Mouse (Mus musculus) MEL (cell line): ENCODE data around the gene 6430628N08Rik. TPM values are rescaled to one million over a fixed set of nuclear protein-coding genes. Genes with fewer than 3 reads are reported as not detected.

ENCODE experiments used
- DNase-seq: peaks from one replicate; pipeline ENCODE4 v3.0.0; 2011; ENCODE audit warnings: low read depth, low spot score
- H3K27ac ChIP-seq: 2 replicates; pipeline ENCODE4 v1.5.1; 2012; ENCODE audit warnings: low read depth, mild to moderate bottlenecking, control low read depth, low read length, moderate library complexity; ENCODE audit not compliant: control insufficient read depth
- H3K27me3 ChIP-seq, 2 experiments: fragments of 150-350 bp in 1 of 2; sonication (generic) in 1 of 2; 2 replicates each; pipeline ENCODE4 v1.6.1; 2012; ENCODE audit warnings: low read length in 2 of 2, mild to moderate bottlenecking in 2 of 2, improper control_type of control experiment in 1 of 2, moderate library complexity in 1 of 2; ENCODE audit not compliant: insufficient read depth in 2 of 2, control insufficient read depth in 1 of 2
- H3K36me3 ChIP-seq, 2 experiments: 2 replicates each; pipeline ENCODE4 v1.6.1; 2012 to 2014; ENCODE audit warnings: low read length in 2 of 2, improper control_type of control experiment in 1 of 2, inconsistent platforms in 1 of 2, mild to moderate bottlenecking in 1 of 2; ENCODE audit not compliant: insufficient read depth in 2 of 2, control insufficient read depth in 1 of 2
- H3K4me1 ChIP-seq, 2 experiments: fragments of 150-350 bp in 1 of 2; sonication (generic) in 1 of 2; 2 replicates each; pipeline ENCODE4 v1.6.1; 2012; ENCODE audit warnings: low read length in 2 of 2, improper control_type of control experiment in 1 of 2, mild to moderate bottlenecking in 1 of 2; ENCODE audit not compliant: insufficient read depth in 2 of 2, control insufficient read depth in 1 of 2
- H3K4me3 ChIP-seq, 2 experiments: fragments of 150-350 bp in 1 of 2; sonication (generic) in 1 of 2; 2 replicates each; pipeline ENCODE4 v1.5.1; 2012; ENCODE audit warnings: low read depth in 2 of 2, low read length in 2 of 2, mild to moderate bottlenecking in 2 of 2, moderate library complexity in 2 of 2, control low read depth in 1 of 2, improper control_type of control experiment in 1 of 2; ENCODE audit not compliant: control insufficient read depth in 1 of 2, insufficient read depth in 1 of 2
- H3K79me2 ChIP-seq: 2 replicates; pipeline ENCODE4 v1.6.1; 2012; ENCODE audit warnings: mild to moderate bottlenecking, low read length, moderate library complexity; ENCODE audit not compliant: control insufficient read depth, poor library complexity, insufficient read depth
- H3K9ac ChIP-seq: 2 replicates; pipeline ENCODE4 v1.6.1; 2012; ENCODE audit warnings: low read depth, mild to moderate bottlenecking, control low read depth, low read length, moderate library complexity; ENCODE audit not compliant: control insufficient read depth, poor library complexity, severe bottlenecking
- H3K9me3 ChIP-seq: fragments of 150-350 bp; sonication (generic); replicated peaks from 2 replicates; pipeline ENCODE4 v1.6.1; 2012; ENCODE audit warnings: mild to moderate bottlenecking, low read length, improper control_type of control experiment, moderate library complexity; ENCODE audit not compliant: insufficient read depth
- CHD2 ChIP-seq: IDR thresholded peaks from 2 replicates; pipeline ENCODE4 v1.6.1; 2011; ENCODE audit warnings: low read length, improper control_type of control experiment
- E2F4 ChIP-seq: IDR thresholded peaks from 2 replicates; pipeline ENCODE4 v1.6.1; 2011; ENCODE audit warnings: low read depth, low read length, improper control_type of control experiment, borderline replicate concordance
- ETS1 ChIP-seq: IDR thresholded peaks from 2 replicates; pipeline ENCODE4 v1.6.1; 2012; ENCODE audit warnings: low read depth, mild to moderate bottlenecking, inconsistent platforms, low read length, improper control_type of control experiment, moderate library complexity
- GATA1 ChIP-seq: IDR thresholded peaks from 2 replicates; pipeline ENCODE4 v1.6.1; 2011; ENCODE audit warnings: low read depth, low read length, improper control_type of control experiment
- HCFC1 ChIP-seq: IDR thresholded peaks from 2 replicates; pipeline ENCODE4 v1.6.1; 2012; ENCODE audit warnings: low read depth, mild to moderate bottlenecking, inconsistent platforms, low read length, improper control_type of control experiment, moderate library complexity
- MAX ChIP-seq: IDR thresholded peaks from 2 replicates; pipeline ENCODE4 v1.6.1; 2011; ENCODE audit warnings: low read length, improper control_type of control experiment
- MEF2A ChIP-seq: IDR thresholded peaks from 2 replicates; pipeline ENCODE4 v1.6.1; 2014; ENCODE audit warnings: low read depth, mild to moderate bottlenecking, inconsistent platforms, low read length, improper control_type of control experiment; ENCODE audit not compliant: poor library complexity, insufficient replicate concordance, severe bottlenecking; ENCODE audit errors: extremely low read depth
- MYB ChIP-seq: IDR thresholded peaks from 2 replicates; pipeline ENCODE4 v1.6.1; 2011; ENCODE audit warnings: mild to moderate bottlenecking, low read depth, low read length, improper control_type of control experiment
- NRF1 ChIP-seq: IDR thresholded peaks from 2 replicates; pipeline ENCODE4 v1.6.1; 2014; ENCODE audit warnings: low read depth, mild to moderate bottlenecking, inconsistent platforms, low read length, improper control_type of control experiment, moderate library complexity; ENCODE audit not compliant: poor library complexity, insufficient read depth, severe bottlenecking
- POLR2A ChIP-seq, 2 experiments: IDR thresholded peaks; 2 replicates each; pipeline ENCODE4 v1.6.1; 2011 to 2012; ENCODE audit warnings: low read length in 2 of 2, mild to moderate bottlenecking in 2 of 2, control low read depth in 1 of 2, improper control_type of control experiment in 1 of 2, low read depth in 1 of 2, moderate library complexity in 1 of 2; ENCODE audit not compliant: control insufficient read depth in 1 of 2, insufficient read depth in 1 of 2, poor library complexity in 1 of 2
- POLR2AphosphoS2 ChIP-seq: IDR thresholded peaks from 2 replicates; pipeline ENCODE4 v1.6.1; 2011; ENCODE audit warnings: low read length, improper control_type of control experiment
- POLR2AphosphoS5 ChIP-seq: IDR thresholded peaks from 2 replicates; pipeline ENCODE4 v1.6.1; 2012; ENCODE audit warnings: low read depth, borderline replicate concordance, mild to moderate bottlenecking, inconsistent platforms, low read length, moderate library complexity, mixed read lengths
- RAD21 ChIP-seq: IDR thresholded peaks from 2 replicates; pipeline ENCODE4 v1.6.1; 2011; ENCODE audit warnings: mild to moderate bottlenecking, low read depth, low read length, improper control_type of control experiment
- SIN3A ChIP-seq: IDR thresholded peaks from 2 replicates; pipeline ENCODE4 v1.6.1; 2012; ENCODE audit warnings: low read length, improper control_type of control experiment, inconsistent platforms
- SMC3 ChIP-seq: IDR thresholded peaks from 2 replicates; pipeline ENCODE4 v1.6.1; 2011; ENCODE audit warnings: low read depth, low read length, improper control_type of control experiment
- TBP ChIP-seq: IDR thresholded peaks from 2 replicates; pipeline ENCODE4 v1.8.0; 2011; ENCODE audit warnings: low read depth, low read length, improper control_type of control experiment
- USF2 ChIP-seq, 2 experiments: IDR thresholded peaks; 2 replicates each; pipeline ENCODE4 v1.6.1; 2011 to 2012; ENCODE audit warnings: improper control_type of control experiment in 2 of 2, low read length in 2 of 2, borderline replicate concordance in 1 of 2, inconsistent platforms in 1 of 2, low read depth in 1 of 2, mild to moderate bottlenecking in 1 of 2; ENCODE audit not compliant: insufficient read depth in 1 of 2
- ZKSCAN1 ChIP-seq: IDR thresholded peaks from 2 replicates; pipeline ENCODE4 v1.6.1; 2012; ENCODE audit warnings: low read depth, mild to moderate bottlenecking, inconsistent platforms, low read length, improper control_type of control experiment, moderate library complexity
- polyA plus RNA-seq, 2 experiments: library from polyadenylated mRNA; stranded (reverse) in 1 of 2; unstranded in 1 of 2; fragments of >175 nt in 1 of 2; fragments of >200 nt in 1 of 2; gene quantifications; 2 replicates each; pipeline versions ENCODE4 v1.2.1 to v1.2.4; 2012; ENCODE audit warnings: low replicate concordance in 2 of 2, low read depth in 1 of 2; ENCODE audit not compliant: insufficient read length in 2 of 2, insufficient read depth in 1 of 2, missing spikeins in 1 of 2
- total RNA-seq: library from RNA; depleted of rRNA; stranded (reverse); fragments of 300-350 nt; gene quantifications from 2 replicates; pipeline ENCODE4 v1.2.3, GENCODE M21; 2012

Gene 6430628N08Rik
- total and polyA plus RNA-seq, 3 experiments, result not detected

DNA sequence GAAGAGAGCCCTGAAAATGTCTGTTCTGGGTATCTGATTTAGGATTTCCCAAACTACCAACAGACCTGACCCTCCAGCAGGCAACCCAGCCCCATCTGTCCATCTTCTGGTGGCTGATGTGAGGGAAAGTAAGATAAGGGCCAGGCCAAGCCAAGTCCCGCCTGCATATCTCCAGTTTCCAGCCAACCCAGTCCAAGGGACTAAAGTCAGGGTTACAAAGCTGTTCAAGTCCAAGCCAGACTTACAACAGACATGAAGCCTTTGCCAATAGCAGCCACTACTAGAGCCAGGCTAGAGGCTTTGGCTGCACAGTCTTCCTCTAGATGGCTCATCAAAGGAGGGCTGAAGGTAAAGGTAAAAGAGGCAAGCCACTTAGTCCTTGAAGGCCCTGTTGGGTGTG is 17.5 kb downstream of the 6430628N08Rik start:
- no peak overlapping the region for H3K4me3 ChIP-seq
- no peaks in the 10 kb centered on the region for H3K9me3 ChIP-seq
- H3K4me1 ChIP-seq, result peaks cover 0 to 7% of the 10 kb centered on the region in 2 experiments; a peak in 1 of 4 replicates
- H3K27me3 ChIP-seq, result no peaks in the 10 kb centered on the region; a peak in 1 of 4 replicates
- TF ChIP-seq POLR2A (IDR thresholded peaks at IDR 0.05; ENCODE audit: control insufficient read depth in 1 of 2, insufficient read depth in 1 of 2, low read depth in 1 of 2, low read length in 2 of 2, poor library complexity in 1 of 2), result no peak
- no peak for TF ChIP-seq ZKSCAN1
- TF ChIP-seq HCFC1, result no peak
- TF ChIP-seq CHD2, result no peak
- TF ChIP-seq MYB, result no peak
- TF ChIP-seq ETS1, result no peak
- TF ChIP-seq MEF2A, result no peak
- TF ChIP-seq GATA1, result no peak
- no peak overlapping the region for H3K27ac ChIP-seq
- H3K9ac ChIP-seq, result no peak overlapping the region
- H3K36me3 ChIP-seq, result peaks cover 0 to 2% of the 10 kb centered on the region in 2 experiments; a peak in 1 of 4 replicates
- no peaks in the 10 kb centered on the region for H3K79me2 ChIP-seq
- DNase-seq, result peak; percentile 20

DNA sequence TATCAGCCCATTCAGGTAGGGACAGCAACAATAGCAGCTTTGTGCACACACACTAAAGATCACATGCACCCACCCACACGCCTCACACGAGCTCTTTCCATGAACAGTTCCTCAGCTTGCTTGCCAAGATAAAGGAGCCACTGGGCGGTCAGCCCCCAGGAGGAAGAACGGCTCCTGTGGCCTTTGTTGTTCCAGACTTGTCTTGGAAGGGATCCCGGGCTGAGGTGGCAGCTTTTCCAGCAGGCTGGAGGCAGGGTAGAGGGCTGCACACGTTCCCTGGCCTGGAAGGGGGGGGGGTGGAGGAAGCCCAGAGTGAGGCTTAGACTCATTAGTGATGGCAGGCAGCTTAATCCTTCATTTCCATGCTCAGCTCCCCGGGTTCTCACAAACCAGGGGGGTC is 18.2 kb downstream of the 6430628N08Rik start:
- no peak for TF ChIP-seq ETS1
- TF ChIP-seq ZKSCAN1, result no peak
- no peak for TF ChIP-seq SIN3A
- no peak for TF ChIP-seq MAX
- no peak for TF ChIP-seq E2F4
- TF ChIP-seq NRF1, result no peak
- TF ChIP-seq USF2 (IDR thresholded peaks at IDR 0.05; ENCODE audit: borderline replicate concordance in 1 of 2, insufficient read depth in 1 of 2, low read depth in 1 of 2, low read length in 2 of 2), result no peak
- TF ChIP-seq SMC3, result no peak
- TF ChIP-seq POLR2AphosphoS2, result no peak
- TF ChIP-seq RAD21, result no peak
- TF ChIP-seq TBP, result no peak
- no peak for TF ChIP-seq POLR2AphosphoS5
- peaks cover 0 to 7% of the 10 kb centered on the region in 2 experiments; a peak in 1 of 4 replicates for H3K4me1 ChIP-seq
- H3K9ac ChIP-seq, result no peak overlapping the region
- no peaks in the 10 kb centered on the region for H3K9me3 ChIP-seq
- no peak overlapping the region for H3K27ac ChIP-seq
- no peaks in the 10 kb centered on the region; a peak in 1 of 4 replicates for H3K27me3 ChIP-seq
- no peaks in the 10 kb centered on the region for H3K79me2 ChIP-seq
- no peak overlapping the region for H3K4me3 ChIP-seq
- H3K36me3 ChIP-seq, result peaks cover 0 to 2% of the 10 kb centered on the region in 2 experiments; a peak in 1 of 4 replicates
- no peak for DNase-seq
